Comparison of ENCODE assay signal across 9 mouse cellular contexts in genomic region chr1:133073327-133073856, GRCm38 (mm10). TPM values are rescaled to one million over a fixed set of nuclear protein-coding genes. Genes with fewer than 3 reads are reported as not detected.
DNase-seq lines count a peak whose midpoint lies in the region; ATAC-seq lines count a peak whose summit lies in the region.
"Had no signal": no experiment of that assay in that cellular context is flagged by ENCODE, and none has a peak within 500 bp of the region (broad histone marks: within the 10 kb centered on the region; RNA-seq: fewer than 3 reads in every experiment).

No protein-coding gene starts in this region.

- no peak for DNase-seq in forebrain, embryonic 10.5 days (ENCODE audit: extremely low spot score, low spot score)
- DNase-seq in heart, embryonic 10.5 days (ENCODE audit: low spot score): peak; percentile 84
- peak; percentile 48 to 67 for DNase-seq in kidney, postnatal 36 days
- DNase-seq in gastrocnemius, postnatal 4 days (ENCODE audit: low spot score in 2 of 2): no peak
- no peak for DNase-seq in cerebellum, adult 8-10 months
- DNase-seq in gastrocnemius, postnatal 36 days: no peak

- 45% methylated on average over 9 of the region's 9 CpGs for WGBS in forebrain, embryonic 10.5 days
- 61% methylated on average over 9 of the region's 9 CpGs for WGBS in forebrain, embryonic 15.5 days
- WGBS in heart, embryonic 10.5 days: 13% methylated on average over 9 of the region's 9 CpGs

- H3K9me3 ChIP-seq in forebrain, embryonic 10.5 days: no peaks in the 10 kb centered on the region
- no peaks in the 10 kb centered on the region for H3K9me3 ChIP-seq in forebrain, embryonic 15.5 days
- H3K9me3 ChIP-seq in heart, embryonic 10.5 days: no peaks in the 10 kb centered on the region

- intact Hi-C loops in gastrocnemius, postnatal 36 days (cut with DNase I): no loop called here

- no peak overlapping the region for H3K4me2 ChIP-seq in forebrain, embryonic 15.5 days (replicated peaks)

- no peak for ATAC-seq in forebrain, embryonic 15.5 days (replicated peaks)
- ATAC-seq in neutrophil, adult 5-6 weeks (ENCODE audit: extremely low read depth, insufficient number of reproducible peaks, low FRiP score, poor library complexity, severe bottlenecking): peak; percentile 28; the same call in 1 of the 2 replicates

- H3K27me3 ChIP-seq in forebrain, embryonic 10.5 days (ENCODE audit: poor library complexity, severe bottlenecking): no peaks in the 10 kb centered on the region
- no peaks in the 10 kb centered on the region for H3K27me3 ChIP-seq in forebrain, embryonic 15.5 days
- H3K27me3 ChIP-seq in heart, embryonic 10.5 days (ENCODE audit: insufficient read depth, poor library complexity, severe bottlenecking): no peaks in the 10 kb centered on the region

- no peak overlapping the region for H3K9ac ChIP-seq in forebrain, embryonic 15.5 days (replicated peaks)

- no peak overlapping the region for H3K4me3 ChIP-seq in forebrain, embryonic 10.5 days
- H3K4me3 ChIP-seq in forebrain, embryonic 15.5 days: no peak overlapping the region
- H3K4me3 ChIP-seq in heart, embryonic 10.5 days: no peak overlapping the region
- H3K4me3 ChIP-seq: erythroblast, embryonic 14.5 days had no signal

- H3K4me1 ChIP-seq in forebrain, embryonic 10.5 days: peaks cover 72% of the 10 kb centered on the region
- H3K4me1 ChIP-seq in forebrain, embryonic 15.5 days: peaks cover 60% of the 10 kb centered on the region
- H3K4me1 ChIP-seq in heart, embryonic 10.5 days: peaks cover 86% of the 10 kb centered on the region

- H3K27ac ChIP-seq in forebrain, embryonic 10.5 days: peak overlapping the region; percentile 56
- H3K27ac ChIP-seq in forebrain, embryonic 15.5 days (replicated peaks): no peak overlapping the region
- peak overlapping the region; percentile 76 for H3K27ac ChIP-seq in heart, embryonic 10.5 days

- peaks cover 94% of the 10 kb centered on the region for H3K36me3 ChIP-seq in forebrain, embryonic 10.5 days (replicated peaks)
- peaks cover 26% of the 10 kb centered on the region for H3K36me3 ChIP-seq in forebrain, embryonic 15.5 days
- H3K36me3 ChIP-seq in heart, embryonic 10.5 days: peaks cover 39% of the 10 kb centered on the region

RNA-seq across cellular contexts. Expression of gene Pik3c2b, which starts 27.9 kb away (rescaled TPM):
- 13.6 and 13.7 TPM in 2 replicates for polyA plus RNA-seq in forebrain, embryonic 10.5 days (2016; fragmentation: Nextera tagmentation; extraction: Ambion mirVana)
- 15.7 and 18.7 TPM in 2 replicates for polyA plus RNA-seq in forebrain, embryonic 15.5 days (2015; fragmentation: Nextera tagmentation; extraction: Ambion mirVana)
- polyA plus RNA-seq in heart, embryonic 10.5 days (2016; fragmentation: Nextera tagmentation; extraction: Ambion mirVana): 7.9 and 11.5 TPM in 2 replicates
- total RNA-seq in neutrophil, adult 5-6 weeks (2017): 33.1 and 34.9 TPM in 2 replicates
- total RNA-seq in gastrocnemius, postnatal 4 days (2021): 10 to 100 TPM; 41.7 to 47.7 TPM
- total RNA-seq in gastrocnemius, postnatal 36 days (2021): 10 to 100 TPM in 1 of 2 experiments, 1 to 10 TPM in 1; 9.3 to 11.1 TPM

RNA-seq across cellular contexts. Expression of gene Mdm4, which starts 43.0 kb away (rescaled TPM):
- 38.5 and 38.8 TPM in 2 replicates for polyA plus RNA-seq in forebrain, embryonic 10.5 days (2016; fragmentation: Nextera tagmentation; extraction: Ambion mirVana)
- polyA plus RNA-seq in forebrain, embryonic 15.5 days (2015; fragmentation: Nextera tagmentation; extraction: Ambion mirVana): 46.8 and 48.3 TPM in 2 replicates
- polyA plus RNA-seq in heart, embryonic 10.5 days (2016; fragmentation: Nextera tagmentation; extraction: Ambion mirVana): 30.7 and 32.8 TPM in 2 replicates
- total RNA-seq in neutrophil, adult 5-6 weeks (2017): 312 and 322 TPM in 2 replicates
- total RNA-seq in gastrocnemius, postnatal 4 days (2021): 10 to 100 TPM; 59.0 to 76.0 TPM
- total RNA-seq in gastrocnemius, postnatal 36 days (2021): 10 to 100 TPM; 22.7 to 28.1 TPM

RNA-seq across cellular contexts. Expression of gene Ppp1r15b, which starts 57.6 kb away (rescaled TPM):
- polyA plus RNA-seq in forebrain, embryonic 10.5 days (2016; fragmentation: Nextera tagmentation; extraction: Ambion mirVana): 59.1 and 59.3 TPM in 2 replicates
- 31.8 and 32.0 TPM in 2 replicates for polyA plus RNA-seq in forebrain, embryonic 15.5 days (2015; fragmentation: Nextera tagmentation; extraction: Ambion mirVana)
- polyA plus RNA-seq in heart, embryonic 10.5 days (2016; fragmentation: Nextera tagmentation; extraction: Ambion mirVana): 44.9 and 46.1 TPM in 2 replicates
- total RNA-seq in neutrophil, adult 5-6 weeks (2017): 119 and 126 TPM in 2 replicates
- 10 to 100 TPM; 46.0 to 49.1 TPM for total RNA-seq in gastrocnemius, postnatal 4 days (2021)
- 10 to 100 TPM; 14.0 to 17.7 TPM for total RNA-seq in gastrocnemius, postnatal 36 days (2021)

Comparison
In these comparisons a context has a peak if more than half of its experiments do, and no peak if none do; other contexts are left out.
1. DNase-seq: peak in heart, embryonic 10.5 days (single experiment) and kidney, postnatal 36 days (2 of 2); none in forebrain, embryonic 10.5 days (single experiment), gastrocnemius, postnatal 4 days (0 of 2), cerebellum, adult 8-10 months (single experiment) and gastrocnemius, postnatal 36 days (0 of 2).